Mouse (Mus musculus): ENCODE data around the gene Pgm5.

GRCm38 (mm10) chr19:24636616-24637015 lies 225.0 kb downstream of the Pgm5 start:
- TF ChIP-seq POLR2AphosphoS2 (IDR thresholded peaks at IDR 0.05; ENCODE audit: low read length) (no peak), HCFC1 (IDR thresholded peaks at IDR 0.05; ENCODE audit: low read depth, low read length) (no peak), KAT2A (conservative IDR thresholded peaks at IDR 0.05; ENCODE audit: low read depth, low read length) (no peak), CTCF (IDR thresholded peaks at IDR 0.05 in 2 of 3, conservative IDR thresholded peaks at IDR 0.05 in 1 of 3; ENCODE audit: control insufficient read depth in 1 of 3, insufficient read depth in 1 of 3, low read depth in 2 of 3, low read length in 3 of 3, poor library complexity in 1 of 3, severe bottlenecking in 1 of 3) (no peak)

Measured in MEL (cell line).